Mouse (Mus musculus): ENCODE results near the gene Surf4. TPM values are rescaled to one million over a fixed set of nuclear protein-coding genes. Genes with fewer than 3 reads are reported as not detected.

Surf4 gene
- total and polyA plus RNA-seq, 3 experiments = 109 to 161 (median 140) TPM

GRCm38 (mm10) chr2:26956811-26957487, 23.2 kb upstream of the Surf4 start:
- Histone ChIP-seq H3K9ac (ENCODE audit: insufficient read depth, low read depth) (no peak overlapping the region), H3K9me3 (replicated peaks; ENCODE audit: low read length) (no peaks in the 10 kb centered on the region), H3K27ac (ENCODE audit: insufficient read depth, low read depth) (no peak overlapping the region), H3K79me2 (replicated peaks; ENCODE audit: control insufficient read depth, extremely low read depth, insufficient read depth, poor library complexity, severe bottlenecking) (peaks cover 3% of the 10 kb centered on the region), H3K4me3 (replicated peaks in 1 of 3; ENCODE audit: low read depth in 2 of 3, low read length in 2 of 3, poor library complexity in 1 of 3) (no peak overlapping the region), H3K36me3 (replicated peaks in 1 of 2; ENCODE audit: control insufficient read depth in 1 of 2, insufficient read depth in 1 of 2, low read length in 1 of 2) (peaks cover 77 to 92% of the 10 kb centered on the region in 2 experiments), H3K4me1 (ENCODE audit: control insufficient read depth in 1 of 2, insufficient read depth in 2 of 2) (peaks cover 0 to 10% of the 10 kb centered on the region in 2 experiments; a peak in 2 of 4 replicates), H3K4me2 (ENCODE audit: insufficient read depth, low read depth, poor library complexity, severe bottlenecking) (no peak overlapping the region), H3K27me3 (replicated peaks) (no peaks in the 10 kb centered on the region)
- TF ChIP-seq ELF1 (IDR thresholded peaks at IDR 0.05; ENCODE audit: low read depth, low read length) (no peak), CHD1 (IDR thresholded peaks at IDR 0.05; ENCODE audit: low read depth, low read length) (no peak), IRF4 (IDR thresholded peaks at IDR 0.05; ENCODE audit: low read depth, low read length) (no peak), ETS1 (conservative IDR thresholded peaks at IDR 0.05; ENCODE audit: low read depth, low read length) (no peak), RAD21 (IDR thresholded peaks at IDR 0.05; ENCODE audit: low read depth, low read length) (no peak), USF1 (IDR thresholded peaks at IDR 0.05; ENCODE audit: low read depth, low read length) (no peak), HCFC1 (IDR thresholded peaks at IDR 0.05; ENCODE audit: low read depth, low read length) (no peak), GABPA (IDR thresholded peaks at IDR 0.05; ENCODE audit: insufficient replicate concordance, low read depth, low read length) (no peak), JUN (IDR thresholded peaks at IDR 0.05; ENCODE audit: insufficient read depth, low read depth, low read length) (no peak), UBTF (IDR thresholded peaks at IDR 0.05; ENCODE audit: low read depth, low read length) (no peak), CHD2 (IDR thresholded peaks at IDR 0.05; ENCODE audit: low read length) (no peak), NELFE (IDR thresholded peaks at IDR 0.05; ENCODE audit: low read depth, low read length) (no peak), PAX5 (IDR thresholded peaks at IDR 0.05; ENCODE audit: low read length) (no peak), SMC3 (IDR thresholded peaks at IDR 0.05; ENCODE audit: low read depth, low read length) (no peak), SIN3A (IDR thresholded peaks at IDR 0.05; ENCODE audit: low read length) (no peak), BHLHE40 (IDR thresholded peaks at IDR 0.05; ENCODE audit: low read depth, low read length) (no peak), TBP (conservative IDR thresholded peaks at IDR 0.05; ENCODE audit: low read depth, low read length) (no peak)
- in situ Hi-C loops (cut with MboI; ENCODE audit: low pct_ligation_motif_present, low pct_unique_long_range_greater_than_20kb, low sequenced_read_pairs) (no loop called here), dilution Hi-C loops (cut with MboI; ENCODE audit: extremely low pct_ligation_motif_present, extremely low pct_unique_long_range_greater_than_20kb, low sequenced_read_pairs) (no loop called here)
- no peak for DNase-seq (ENCODE audit: extremely low read depth)

DNA sequence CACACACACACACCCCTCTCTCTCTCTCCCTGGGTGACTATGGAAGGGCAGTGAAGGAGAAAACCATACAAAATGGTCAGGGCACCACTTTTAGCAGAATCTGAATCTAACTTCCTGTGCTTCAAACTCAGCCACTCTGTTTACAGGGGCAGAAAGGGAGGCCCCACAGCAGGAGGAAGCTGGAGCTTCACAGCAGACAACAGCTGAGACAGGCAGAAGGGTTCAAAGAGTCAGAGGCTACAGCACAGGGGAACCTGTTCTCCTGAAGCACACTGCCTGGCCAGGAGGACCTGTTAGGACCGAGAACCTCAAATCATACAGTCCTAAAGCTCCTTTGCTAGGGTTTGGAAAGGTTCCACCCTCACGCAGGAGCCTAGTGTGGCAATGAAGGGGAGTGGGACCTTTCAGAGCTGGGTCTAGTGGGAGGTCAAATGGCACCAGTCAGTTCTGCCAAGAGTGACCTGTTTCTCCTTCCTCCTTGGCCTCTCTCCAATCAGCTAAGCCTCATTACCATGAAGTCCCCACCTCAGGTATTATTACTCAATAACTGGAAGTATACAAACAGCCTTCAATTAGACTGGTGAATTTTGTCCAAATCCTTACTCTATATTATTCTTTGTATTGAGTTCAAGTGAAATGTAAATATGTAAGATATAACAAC, 21.1 kb upstream of the Surf4 start:
- TF ChIP-seq POLR2AphosphoS2 (IDR thresholded peaks at IDR 0.05; ENCODE audit: low read depth, low read length) (no peak), SMC3 (IDR thresholded peaks at IDR 0.05; ENCODE audit: low read depth, low read length) (no peak), ZC3H11A (IDR thresholded peaks at IDR 0.05; ENCODE audit: low read depth, low read length) (no peak), NRF1 (IDR thresholded peaks at IDR 0.05; ENCODE audit: low read depth, low read length) (no peak), USF1 (IDR thresholded peaks at IDR 0.05; ENCODE audit: low read depth, low read length) (no peak), EP300 (IDR thresholded peaks at IDR 0.05; ENCODE audit: low read length) (no peak), KAT2A (IDR thresholded peaks at IDR 0.05; ENCODE audit: insufficient replicate concordance, low read length) (no peak), ZKSCAN1 (IDR thresholded peaks at IDR 0.05; ENCODE audit: borderline replicate concordance, low read depth, low read length) (no peak), CHD1 (IDR thresholded peaks at IDR 0.05; ENCODE audit: low read depth, low read length) (no peak), BHLHE40 (IDR thresholded peaks at IDR 0.05; ENCODE audit: low read depth, low read length) (no peak), TCF12 (IDR thresholded peaks at IDR 0.05; ENCODE audit: low read depth, low read length) (no peak), POLR2A (IDR thresholded peaks at IDR 0.05; ENCODE audit: low read depth, low read length) (no peak), ETS1 (conservative IDR thresholded peaks at IDR 0.05; ENCODE audit: low read depth, low read length) (no peak), RCOR1 (conservative IDR thresholded peaks at IDR 0.05; ENCODE audit: low read depth, low read length) (no peak), HCFC1 (IDR thresholded peaks at IDR 0.05; ENCODE audit: low read depth, low read length) (no peak), MEF2A (IDR thresholded peaks at IDR 0.05; ENCODE audit: borderline replicate concordance, low read depth, low read length) (no peak), GABPA (IDR thresholded peaks at IDR 0.05; ENCODE audit: insufficient replicate concordance, low read depth, low read length) (no peak), ELF1 (IDR thresholded peaks at IDR 0.05; ENCODE audit: low read depth, low read length) (no peak), TBP (conservative IDR thresholded peaks at IDR 0.05; ENCODE audit: low read depth, low read length) (no peak)
- dilution Hi-C loops (cut with MboI; ENCODE audit: extremely low pct_ligation_motif_present, extremely low pct_unique_long_range_greater_than_20kb, low sequenced_read_pairs) = no loop called here
- DNase-seq (ENCODE audit: extremely low read depth) = no peak
- no peak overlapping the region for H3K4me2 ChIP-seq (ENCODE audit: insufficient read depth, low read depth, poor library complexity, severe bottlenecking)
- H3K9me3 ChIP-seq (replicated peaks; ENCODE audit: low read length) = no peaks in the 10 kb centered on the region
- peaks cover 0 to 5% of the 10 kb centered on the region in 2 experiments; a peak in 1 of 4 replicates for H3K4me1 ChIP-seq (ENCODE audit: control insufficient read depth in 1 of 2, insufficient read depth in 2 of 2)
- H3K4me3 ChIP-seq (replicated peaks in 1 of 3; ENCODE audit: low read depth in 2 of 3, low read length in 2 of 3, poor library complexity in 1 of 3) = no peak overlapping the region
- in situ Hi-C loops (cut with MboI; ENCODE audit: low pct_ligation_motif_present, low pct_unique_long_range_greater_than_20kb, low sequenced_read_pairs) = no loop called here
- peaks cover 71 to 92% of the 10 kb centered on the region in 2 experiments for H3K36me3 ChIP-seq (replicated peaks in 1 of 2; ENCODE audit: control insufficient read depth in 1 of 2, insufficient read depth in 1 of 2, low read length in 1 of 2)
- H3K27ac ChIP-seq (ENCODE audit: insufficient read depth, low read depth) = no peak overlapping the region
- no peaks in the 10 kb centered on the region for H3K79me2 ChIP-seq (replicated peaks; ENCODE audit: control insufficient read depth, extremely low read depth, insufficient read depth, poor library complexity, severe bottlenecking)
- no peaks in the 10 kb centered on the region for H3K27me3 ChIP-seq (replicated peaks)
- no peak overlapping the region for H3K9ac ChIP-seq (ENCODE audit: insufficient read depth, low read depth)

Measured in CH12.LX (cell line).